Mouse (Mus musculus) MEL (cell line): ENCODE data around the gene Kcnk1. TPM values are rescaled to one million over a fixed set of nuclear protein-coding genes. Genes with fewer than 3 reads are reported as not detected.

ENCODE experiments used
- DNase-seq: peaks from one replicate; pipeline ENCODE4 v3.0.0; 2011; ENCODE audit warnings: low read depth, low spot score
- H3K27ac ChIP-seq: 2 replicates; pipeline ENCODE4 v1.5.1; 2012; ENCODE audit warnings: low read depth, mild to moderate bottlenecking, control low read depth, low read length, moderate library complexity; ENCODE audit not compliant: control insufficient read depth
- H3K27me3 ChIP-seq, 2 experiments: fragments of 150-350 bp in 1 of 2; sonication (generic) in 1 of 2; 2 replicates each; pipeline ENCODE4 v1.6.1; 2012; ENCODE audit warnings: low read length in 2 of 2, mild to moderate bottlenecking in 2 of 2, improper control_type of control experiment in 1 of 2, moderate library complexity in 1 of 2; ENCODE audit not compliant: insufficient read depth in 2 of 2, control insufficient read depth in 1 of 2
- H3K36me3 ChIP-seq, 2 experiments: 2 replicates each; pipeline ENCODE4 v1.6.1; 2012 to 2014; ENCODE audit warnings: low read length in 2 of 2, improper control_type of control experiment in 1 of 2, inconsistent platforms in 1 of 2, mild to moderate bottlenecking in 1 of 2; ENCODE audit not compliant: insufficient read depth in 2 of 2, control insufficient read depth in 1 of 2
- H3K4me1 ChIP-seq, 2 experiments: fragments of 150-350 bp in 1 of 2; sonication (generic) in 1 of 2; 2 replicates each; pipeline ENCODE4 v1.6.1; 2012; ENCODE audit warnings: low read length in 2 of 2, improper control_type of control experiment in 1 of 2, mild to moderate bottlenecking in 1 of 2; ENCODE audit not compliant: insufficient read depth in 2 of 2, control insufficient read depth in 1 of 2
- H3K4me3 ChIP-seq, 2 experiments: fragments of 150-350 bp in 1 of 2; sonication (generic) in 1 of 2; 2 replicates each; pipeline ENCODE4 v1.5.1; 2012; ENCODE audit warnings: low read depth in 2 of 2, low read length in 2 of 2, mild to moderate bottlenecking in 2 of 2, moderate library complexity in 2 of 2, control low read depth in 1 of 2, improper control_type of control experiment in 1 of 2; ENCODE audit not compliant: control insufficient read depth in 1 of 2, insufficient read depth in 1 of 2
- H3K79me2 ChIP-seq: 2 replicates; pipeline ENCODE4 v1.6.1; 2012; ENCODE audit warnings: mild to moderate bottlenecking, low read length, moderate library complexity; ENCODE audit not compliant: control insufficient read depth, poor library complexity, insufficient read depth
- H3K9ac ChIP-seq: 2 replicates; pipeline ENCODE4 v1.6.1; 2012; ENCODE audit warnings: low read depth, mild to moderate bottlenecking, control low read depth, low read length, moderate library complexity; ENCODE audit not compliant: control insufficient read depth, poor library complexity, severe bottlenecking
- H3K9me3 ChIP-seq: fragments of 150-350 bp; sonication (generic); replicated peaks from 2 replicates; pipeline ENCODE4 v1.6.1; 2012; ENCODE audit warnings: mild to moderate bottlenecking, low read length, improper control_type of control experiment, moderate library complexity; ENCODE audit not compliant: insufficient read depth
- CTCF ChIP-seq, 3 experiments: IDR thresholded peaks in 2 of 3; conservative IDR thresholded peaks in 1 of 3; 2 replicates each; pipeline ENCODE4 v1.5.1; 2011 to 2012; ENCODE audit warnings: low read length in 3 of 3, low read depth in 2 of 3, mild to moderate bottlenecking in 2 of 3, improper control_type of control experiment in 1 of 3, inconsistent platforms in 1 of 3, mixed read lengths in 1 of 3, moderate library complexity in 1 of 3; ENCODE audit not compliant: control insufficient read depth in 1 of 3, insufficient read depth in 1 of 3, poor library complexity in 1 of 3, severe bottlenecking in 1 of 3
- E2F4 ChIP-seq: IDR thresholded peaks from 2 replicates; pipeline ENCODE4 v1.6.1; 2011; ENCODE audit warnings: low read depth, low read length, improper control_type of control experiment, borderline replicate concordance
- GATA1 ChIP-seq: IDR thresholded peaks from 2 replicates; pipeline ENCODE4 v1.6.1; 2011; ENCODE audit warnings: low read depth, low read length, improper control_type of control experiment
- KAT2A ChIP-seq: conservative IDR thresholded peaks from 2 replicates; pipeline ENCODE4 v1.6.1; 2012; ENCODE audit warnings: low read depth, low read length, improper control_type of control experiment, inconsistent platforms
- MAFK ChIP-seq: IDR thresholded peaks from 2 replicates; pipeline ENCODE4 v1.6.1; 2011; ENCODE audit warnings: low read depth, mild to moderate bottlenecking, low read length, improper control_type of control experiment, borderline replicate concordance
- MYB ChIP-seq: IDR thresholded peaks from 2 replicates; pipeline ENCODE4 v1.6.1; 2011; ENCODE audit warnings: mild to moderate bottlenecking, low read depth, low read length, improper control_type of control experiment
- MYC ChIP-seq: IDR thresholded peaks from 2 replicates; pipeline ENCODE4 v1.6.1; 2011; ENCODE audit warnings: low read depth, mild to moderate bottlenecking, low read length, improper control_type of control experiment, moderate library complexity
- NRF1 ChIP-seq: IDR thresholded peaks from 2 replicates; pipeline ENCODE4 v1.6.1; 2014; ENCODE audit warnings: low read depth, mild to moderate bottlenecking, inconsistent platforms, low read length, improper control_type of control experiment, moderate library complexity; ENCODE audit not compliant: poor library complexity, insufficient read depth, severe bottlenecking
- POLR2A ChIP-seq, 2 experiments: IDR thresholded peaks; 2 replicates each; pipeline ENCODE4 v1.6.1; 2011 to 2012; ENCODE audit warnings: low read length in 2 of 2, mild to moderate bottlenecking in 2 of 2, control low read depth in 1 of 2, improper control_type of control experiment in 1 of 2, low read depth in 1 of 2, moderate library complexity in 1 of 2; ENCODE audit not compliant: control insufficient read depth in 1 of 2, insufficient read depth in 1 of 2, poor library complexity in 1 of 2
- POLR2AphosphoS2 ChIP-seq: IDR thresholded peaks from 2 replicates; pipeline ENCODE4 v1.6.1; 2011; ENCODE audit warnings: low read length, improper control_type of control experiment
- SIN3A ChIP-seq: IDR thresholded peaks from 2 replicates; pipeline ENCODE4 v1.6.1; 2012; ENCODE audit warnings: low read length, improper control_type of control experiment, inconsistent platforms
- TAL1 ChIP-seq: IDR thresholded peaks from 2 replicates; pipeline ENCODE4 v1.6.1; 2012; ENCODE audit warnings: mild to moderate bottlenecking, inconsistent platforms, low read length, moderate library complexity, mixed read lengths
- UBTF ChIP-seq: IDR thresholded peaks from 2 replicates; pipeline ENCODE4 v1.6.1; 2012; ENCODE audit warnings: low read depth, mild to moderate bottlenecking, inconsistent platforms, low read length, improper control_type of control experiment, moderate library complexity, borderline replicate concordance; ENCODE audit not compliant: insufficient read depth
- USF2 ChIP-seq, 2 experiments: IDR thresholded peaks; 2 replicates each; pipeline ENCODE4 v1.6.1; 2011 to 2012; ENCODE audit warnings: improper control_type of control experiment in 2 of 2, low read length in 2 of 2, borderline replicate concordance in 1 of 2, inconsistent platforms in 1 of 2, low read depth in 1 of 2, mild to moderate bottlenecking in 1 of 2; ENCODE audit not compliant: insufficient read depth in 1 of 2
- ZMIZ1 ChIP-seq: IDR thresholded peaks from 2 replicates; pipeline ENCODE4 v1.6.1; 2012; ENCODE audit warnings: low read depth, mild to moderate bottlenecking, inconsistent platforms, low read length, improper control_type of control experiment, moderate library complexity
- ZNF384 ChIP-seq: IDR thresholded peaks from 2 replicates; pipeline ENCODE4 v1.6.1; 2012; ENCODE audit warnings: low read depth, mild to moderate bottlenecking, inconsistent platforms, low read length, improper control_type of control experiment
- polyA plus RNA-seq, 2 experiments: library from polyadenylated mRNA; stranded (reverse) in 1 of 2; unstranded in 1 of 2; fragments of >175 nt in 1 of 2; fragments of >200 nt in 1 of 2; gene quantifications; 2 replicates each; pipeline versions ENCODE4 v1.2.1 to v1.2.4; 2012; ENCODE audit warnings: low replicate concordance in 2 of 2, low read depth in 1 of 2; ENCODE audit not compliant: insufficient read length in 2 of 2, insufficient read depth in 1 of 2, missing spikeins in 1 of 2
- total RNA-seq: library from RNA; depleted of rRNA; stranded (reverse); fragments of 300-350 nt; gene quantifications from 2 replicates; pipeline ENCODE4 v1.2.3, GENCODE M21; 2012

Kcnk1 gene
- total and polyA plus RNA-seq, 3 experiments = not detected

GRCm38 (mm10) chr8:125963807-125964211 lies 31.2 kb upstream of the Kcnk1 start (continued):
- TF ChIP-seq KAT2A = no peak

GRCm38 (mm10) chr8:125971336-125971735 lies 23.6 kb upstream of the Kcnk1 start:
- DNase-seq = no peak
- no peaks in the 10 kb centered on the region for H3K9me3 ChIP-seq
- H3K27me3 ChIP-seq = no peaks in the 10 kb centered on the region
- H3K79me2 ChIP-seq = no peaks in the 10 kb centered on the region
- TF ChIP-seq ZMIZ1 (no peak), UBTF (no peak), TAL1 (no peak), MYC (no peak), USF2 (IDR thresholded peaks at IDR 0.05; ENCODE audit: borderline replicate concordance in 1 of 2, insufficient read depth in 1 of 2, low read depth in 1 of 2, low read length in 2 of 2) (no peak), MYB (no peak), MAFK (no peak), E2F4 (no peak), CTCF (IDR thresholded peaks at IDR 0.05 in 2 of 3, conservative IDR thresholded peaks at IDR 0.05 in 1 of 3; ENCODE audit: control insufficient read depth in 1 of 3, insufficient read depth in 1 of 3, low read depth in 2 of 3, low read length in 3 of 3, poor library complexity in 1 of 3, severe bottlenecking in 1 of 3) (no peak), KAT2A (no peak), NRF1 (no peak), GATA1 (no peak), POLR2A (IDR thresholded peaks at IDR 0.05; ENCODE audit: control insufficient read depth in 1 of 2, insufficient read depth in 1 of 2, low read depth in 1 of 2, low read length in 2 of 2, poor library complexity in 1 of 2) (no peak), SIN3A (no peak)
- H3K4me1 ChIP-seq = no peaks in the 10 kb centered on the region
- H3K9ac ChIP-seq = no peak overlapping the region
- H3K36me3 ChIP-seq = no peaks in the 10 kb centered on the region
- no peak overlapping the region for H3K27ac ChIP-seq
- no peak overlapping the region for H3K4me3 ChIP-seq

GRCm38 (mm10) chr8:125975981-125976380 lies 19.0 kb upstream of the Kcnk1 start:
- no peak overlapping the region for H3K4me3 ChIP-seq
- no peak overlapping the region for H3K9ac ChIP-seq
- H3K27me3 ChIP-seq = no peaks in the 10 kb centered on the region
- no peak for TF ChIP-seq POLR2AphosphoS2
- no peak for TF ChIP-seq ZNF384
- TF ChIP-seq TAL1 = no peak
- DNase-seq = no peak
- no peaks in the 10 kb centered on the region for H3K4me1 ChIP-seq
- no peaks in the 10 kb centered on the region for H3K79me2 ChIP-seq
- H3K36me3 ChIP-seq = no peaks in the 10 kb centered on the region
- H3K27ac ChIP-seq = no peak overlapping the region
- H3K9me3 ChIP-seq = no peaks in the 10 kb centered on the region
